8 mouse cellular contexts compared by ENCODE assay signal in genomic region chr1:185482001-185482761, GRCm38 (mm10). TPM values are rescaled to one million over a fixed set of nuclear protein-coding genes. Genes with fewer than 3 reads are reported as not detected.
A peak's percentile ranks its signal among the peaks of the same experiment; 100 is the strongest.
DNase-seq lines count a peak whose midpoint lies in the region; ATAC-seq lines count a peak whose summit lies in the region.

No protein-coding gene starts in this region.

- peak; percentile 65; the same call in 1 of the 2 replicates for ATAC-seq in kidney, embryonic 14.5 days (ENCODE audit: low FRiP score, low TSS enrichment)
- ATAC-seq in hindbrain, embryonic 12.5 days (ENCODE audit: low FRiP score) = peak; percentile 89
- ATAC-seq in monocyte, adult 5-6 weeks (replicated peaks; ENCODE audit: insufficient number of reproducible peaks, low FRiP score, low TSS enrichment, poor library complexity, severe bottlenecking) = no peak
- ATAC-seq in activated CD4-positive, CD25-positive, alpha-beta regulatory T cell, adult 4 months = no peak

- no peaks in the 10 kb centered on the region for H3K36me3 ChIP-seq in kidney, embryonic 14.5 days (ENCODE audit: control insufficient read depth, insufficient read depth, low read length)
- no peaks in the 10 kb centered on the region for H3K36me3 ChIP-seq in hindbrain, embryonic 12.5 days

- peak overlapping the region; percentile 17; the same call in 1 of the 2 replicates for H3K4me3 ChIP-seq in kidney, embryonic 14.5 days (ENCODE audit: low read length)
- H3K4me3 ChIP-seq in hindbrain, embryonic 12.5 days = peak overlapping the region; percentile 8; the same call in 1 of the 2 replicates

- WGBS in kidney, embryonic 14.5 days = 23% methylated on average over 19 of the region's 19 CpGs
- WGBS in hindbrain, embryonic 12.5 days = 37% methylated on average over 19 of the region's 19 CpGs

- peak overlapping the region; percentile 18; the same call in 1 of the 2 replicates for H3K9ac ChIP-seq in kidney, embryonic 14.5 days (ENCODE audit: low read depth, low read length)
- H3K9ac ChIP-seq in hindbrain, embryonic 12.5 days = no peak overlapping the region; the same call in 1 of the 2 replicates

- H3K4me1 ChIP-seq in kidney, embryonic 14.5 days (ENCODE audit: control insufficient read depth, insufficient read depth, low read length) = 0 out of 2 replicates have a peak, but pooled peaks cover 4% of the 10 kb centered on the region
- H3K4me1 ChIP-seq in hindbrain, embryonic 12.5 days = peaks cover 23% of the 10 kb centered on the region

- intact Hi-C loops in left cerebral cortex, postnatal 4 days (cut with DNase I) = no loop called here

- H3K9me3 ChIP-seq in kidney, embryonic 14.5 days (ENCODE audit: control insufficient read depth, low read length) = no peaks in the 10 kb centered on the region
- H3K9me3 ChIP-seq in hindbrain, embryonic 12.5 days (replicated peaks) = no peaks in the 10 kb centered on the region

- no peaks in the 10 kb centered on the region for H3K27me3 ChIP-seq in kidney, embryonic 14.5 days (ENCODE audit: control insufficient read depth, insufficient read depth, low read length)
- H3K27me3 ChIP-seq in hindbrain, embryonic 12.5 days = no peaks in the 10 kb centered on the region

- no peak overlapping the region for H3K27ac ChIP-seq in kidney, embryonic 14.5 days (ENCODE audit: low read depth, low read length)
- H3K27ac ChIP-seq in hindbrain, embryonic 12.5 days = peak overlapping the region; percentile 69

- peak overlapping the region; percentile 43 for H3K4me2 ChIP-seq in kidney, embryonic 14.5 days (replicated peaks; ENCODE audit: low read depth, low read length)
- peak overlapping the region; percentile 43 for H3K4me2 ChIP-seq in hindbrain, embryonic 12.5 days (replicated peaks)

- DNase-seq in kidney, postnatal 36 days = no peak
- DNase-seq in embryo, embryonic 10.5 days (ENCODE audit: low spot score) = peak; percentile 67
- peak; percentile 77 for DNase-seq in left cerebral cortex, postnatal 4 days
- DNase-seq in right cerebral cortex, postnatal 10 days (ENCODE audit: low spot score in 2 of 2) = peak; percentile 45 to 64

RNA-seq across cellular contexts. Expression of gene Slc30a10, which starts 27.5 kb away (rescaled TPM):
- polyA plus RNA-seq in kidney, embryonic 14.5 days (2014; fragmentation: Nextera tagmentation; extraction: Ambion mirVana) = 0.16 and 0.22 TPM in 2 replicates
- 1.4 and 1.8 TPM in 2 replicates for polyA plus RNA-seq in hindbrain, embryonic 12.5 days (2016; fragmentation: Nextera tagmentation; extraction: Ambion mirVana)
- 10 to 100 TPM; 14.7 to 16.2 TPM for total RNA-seq in left cerebral cortex, postnatal 4 days (2021)
- total RNA-seq in monocyte, adult 5-6 weeks (2017) = not detected in 3 replicates
- not detected for polyA plus RNA-seq in activated CD4-positive, CD25-positive, alpha-beta regulatory T cell, adult 4 months (2017; shearing (Covaris generic))

Comparison
In these comparisons a context has a peak if more than half of its experiments do, and no peak if none do; other contexts are left out.
1. ATAC-seq: peak in kidney, embryonic 14.5 days (single experiment) and hindbrain, embryonic 12.5 days (single experiment); none in monocyte, adult 5-6 weeks (single experiment) and activated CD4-positive, CD25-positive, alpha-beta regulatory T cell, adult 4 months (single experiment).
2. DNase-seq: peak in embryo, embryonic 10.5 days (single experiment), left cerebral cortex, postnatal 4 days (single experiment) and right cerebral cortex, postnatal 10 days (2 of 2); none in kidney, postnatal 36 days (0 of 2).